Mouse (Mus musculus): ENCODE results near the gene Cfap58. TPM values are rescaled to one million over a fixed set of nuclear protein-coding genes. Genes with fewer than 3 reads are reported as not detected.

The Cfap58 gene
- total and polyA plus RNA-seq, 2 experiments: not detected

DNA sequence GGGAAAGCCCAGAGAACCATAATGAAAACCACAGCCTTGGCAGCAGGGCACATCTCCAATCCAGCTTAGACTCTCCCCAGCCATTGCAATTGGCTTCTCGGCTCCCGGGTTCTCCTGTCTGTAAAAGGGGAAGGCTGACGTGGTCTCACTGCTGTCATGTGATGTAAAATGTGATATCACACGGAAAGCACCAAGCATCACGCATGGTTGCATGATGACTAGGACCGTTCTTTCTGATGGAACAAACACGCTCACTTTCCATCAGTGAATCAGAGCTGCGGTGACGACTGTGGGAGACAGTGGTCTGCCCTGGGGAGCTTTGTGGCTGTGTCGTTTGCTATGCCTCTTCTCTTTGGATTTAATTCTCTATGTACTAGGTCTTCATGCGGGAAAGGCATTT is 50.5 kb downstream of the Cfap58 start:
- Histone ChIP-seq H3K4me3 (ENCODE audit: insufficient read depth, low read depth, low read length) (no peak overlapping the region), H3K27ac (replicated peaks; ENCODE audit: insufficient read depth, low read depth, low read length) (no peak overlapping the region), H3K79me2 (ENCODE audit: control insufficient read depth, insufficient read depth, low read length) (no peaks in the 10 kb centered on the region), H3K36me3 (ENCODE audit: control insufficient read depth, insufficient read depth, low read length) (no peaks in the 10 kb centered on the region), H3K9ac (ENCODE audit: low read depth, low read length) (no peak overlapping the region), H3K4me1 (ENCODE audit: control insufficient read depth, insufficient read depth, low read length) (no peaks in the 10 kb centered on the region), H3K27me3 (ENCODE audit: control insufficient read depth, insufficient read depth, low read length) (no peaks in the 10 kb centered on the region)
- 85% methylated on average over 11 of the region's 11 CpGs for WGBS
- TF ChIP-seq POLR2A (IDR thresholded peaks at IDR 0.05; ENCODE audit: extremely low read depth, insufficient read depth, low read length): no peak
- no peak for TF ChIP-seq CTCF (IDR thresholded peaks at IDR 0.05; ENCODE audit: low read depth, low read length)
- DNase-seq (ENCODE audit: extremely low read depth, low read depth, low spot score): no peak

DNA sequence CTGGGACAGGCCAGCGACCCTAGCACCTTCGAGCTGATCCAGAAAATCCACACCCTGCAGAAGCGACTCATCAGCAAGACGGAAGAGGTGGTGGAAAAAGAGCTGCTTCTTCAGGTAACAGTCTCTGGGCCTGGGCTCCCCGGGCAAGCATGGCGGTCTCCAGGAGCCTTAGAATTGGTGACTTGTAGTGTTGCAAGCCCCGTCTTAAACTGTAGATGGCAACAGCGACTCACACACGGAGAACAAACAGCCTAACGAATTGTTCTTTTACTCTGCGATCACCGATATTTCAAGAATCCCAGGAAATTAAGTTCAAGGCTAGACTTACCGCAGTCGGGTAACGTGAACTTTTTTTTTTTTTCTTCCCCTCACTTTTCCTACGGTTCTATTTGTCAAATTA is 51.0 kb downstream of the Cfap58 start:
- Histone ChIP-seq H3K9ac (ENCODE audit: low read depth, low read length) (no peak overlapping the region), H3K4me1 (ENCODE audit: control insufficient read depth, insufficient read depth, low read length) (no peaks in the 10 kb centered on the region), H3K27ac (replicated peaks; ENCODE audit: insufficient read depth, low read depth, low read length) (no peak overlapping the region), H3K4me3 (ENCODE audit: insufficient read depth, low read depth, low read length) (no peak overlapping the region), H3K79me2 (ENCODE audit: control insufficient read depth, insufficient read depth, low read length) (no peaks in the 10 kb centered on the region), H3K27me3 (ENCODE audit: control insufficient read depth, insufficient read depth, low read length) (no peaks in the 10 kb centered on the region), H3K36me3 (ENCODE audit: control insufficient read depth, insufficient read depth, low read length) (no peaks in the 10 kb centered on the region)
- TF ChIP-seq CTCF (IDR thresholded peaks at IDR 0.05; ENCODE audit: low read depth, low read length) (no peak), POLR2A (IDR thresholded peaks at IDR 0.05; ENCODE audit: extremely low read depth, insufficient read depth, low read length) (no peak)
- 29% methylated on average over 16 of the region's 16 CpGs for WGBS
- DNase-seq (ENCODE audit: extremely low read depth, low read depth, low spot score): no peak

DNA sequence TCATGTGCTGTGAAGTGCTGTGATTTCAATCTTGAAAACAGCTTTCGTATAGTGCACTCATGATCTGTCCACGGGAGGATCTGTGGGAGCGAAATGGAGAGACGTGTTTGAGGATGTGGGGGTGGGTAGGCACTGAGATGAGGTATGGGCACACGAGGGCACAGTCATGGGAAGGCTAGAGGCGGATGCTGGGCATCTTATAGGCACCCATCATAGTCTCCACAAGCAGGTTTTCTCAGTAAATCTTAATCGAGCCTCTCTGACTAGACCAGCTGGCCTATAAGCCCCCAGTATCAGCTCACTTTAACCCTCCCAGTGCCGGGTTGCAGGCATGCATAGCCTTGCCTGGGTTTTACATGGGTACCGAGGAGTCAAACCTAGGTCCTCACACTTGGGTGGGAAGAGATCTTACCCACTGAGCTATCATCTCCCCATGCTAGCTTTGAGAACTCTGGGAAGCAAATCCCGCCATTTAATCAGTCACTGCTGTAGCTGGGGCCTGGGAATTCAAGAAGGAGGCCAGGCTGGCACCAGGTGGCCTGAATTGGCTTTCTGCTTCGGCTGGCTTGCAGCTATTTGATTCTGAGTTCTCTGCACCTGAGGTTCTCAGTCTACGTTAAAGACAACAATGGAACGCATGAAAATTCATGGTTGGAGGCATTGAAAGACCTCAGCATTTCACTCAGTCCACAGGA is 51.6 kb downstream of the Cfap58 start:
- 66% methylated on average over 13 of the region's 13 CpGs for WGBS
- Histone ChIP-seq H3K4me1 (ENCODE audit: control insufficient read depth, insufficient read depth, low read length) (no peaks in the 10 kb centered on the region), H3K27ac (replicated peaks; ENCODE audit: insufficient read depth, low read depth, low read length) (no peak overlapping the region), H3K79me2 (ENCODE audit: control insufficient read depth, insufficient read depth, low read length) (no peaks in the 10 kb centered on the region), H3K9ac (ENCODE audit: low read depth, low read length) (no peak overlapping the region), H3K4me3 (ENCODE audit: insufficient read depth, low read depth, low read length) (no peak overlapping the region), H3K27me3 (ENCODE audit: control insufficient read depth, insufficient read depth, low read length) (no peaks in the 10 kb centered on the region), H3K36me3 (ENCODE audit: control insufficient read depth, insufficient read depth, low read length) (no peaks in the 10 kb centered on the region)
- TF ChIP-seq CTCF (IDR thresholded peaks at IDR 0.05; ENCODE audit: low read depth, low read length): no peak
- no peak for TF ChIP-seq POLR2A (IDR thresholded peaks at IDR 0.05; ENCODE audit: extremely low read depth, insufficient read depth, low read length)
- DNase-seq (ENCODE audit: extremely low read depth, low read depth, low spot score): no peak

DNA sequence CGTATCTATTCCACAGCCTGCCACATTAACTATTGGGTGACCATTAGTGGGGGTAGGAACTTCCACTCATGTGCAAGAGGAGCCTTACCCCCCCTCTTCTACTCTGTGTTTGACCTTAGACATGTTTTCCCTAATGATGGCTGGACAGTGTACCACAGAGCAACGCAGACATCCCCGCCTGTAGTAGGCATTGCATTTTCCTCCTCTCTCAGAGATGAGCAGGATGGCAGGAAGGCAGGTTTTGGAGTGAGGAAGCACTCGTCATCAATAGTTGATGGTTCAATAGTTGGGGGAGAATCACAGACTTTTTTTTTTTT is 52.1 kb downstream of the Cfap58 start:
- Histone ChIP-seq H3K4me3 (ENCODE audit: insufficient read depth, low read depth, low read length) (no peak overlapping the region), H3K36me3 (ENCODE audit: control insufficient read depth, insufficient read depth, low read length) (no peaks in the 10 kb centered on the region), H3K79me2 (ENCODE audit: control insufficient read depth, insufficient read depth, low read length) (no peaks in the 10 kb centered on the region), H3K27ac (replicated peaks; ENCODE audit: insufficient read depth, low read depth, low read length) (no peak overlapping the region), H3K27me3 (ENCODE audit: control insufficient read depth, insufficient read depth, low read length) (no peaks in the 10 kb centered on the region), H3K9ac (ENCODE audit: low read depth, low read length) (no peak overlapping the region), H3K4me1 (ENCODE audit: control insufficient read depth, insufficient read depth, low read length) (no peaks in the 10 kb centered on the region)
- TF ChIP-seq POLR2A (IDR thresholded peaks at IDR 0.05; ENCODE audit: extremely low read depth, insufficient read depth, low read length) (no peak), CTCF (IDR thresholded peaks at IDR 0.05; ENCODE audit: low read depth, low read length) (no peak)
- DNase-seq (ENCODE audit: extremely low read depth, low read depth, low spot score): no peak
- WGBS: 75% methylated on average over 4 of the region's 4 CpGs

DNA sequence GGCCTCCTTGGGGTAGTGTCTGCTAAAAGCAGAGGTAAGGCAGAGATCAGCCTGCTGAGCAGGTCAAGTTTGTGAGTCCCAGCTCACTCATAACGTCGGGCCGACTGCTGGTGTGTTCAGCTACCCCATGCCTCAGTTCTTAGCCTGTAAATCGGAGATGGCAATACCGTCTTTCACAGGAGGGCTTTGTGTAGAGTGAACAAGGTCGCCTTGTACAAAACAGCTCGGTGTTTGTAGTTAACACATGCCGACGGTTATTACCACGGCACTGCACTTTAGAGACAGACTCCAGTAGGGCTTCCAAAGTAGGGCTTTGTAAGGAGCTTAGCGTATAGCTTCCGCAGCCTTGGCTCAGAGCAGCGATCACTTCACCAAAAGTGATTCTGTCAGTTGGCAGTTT is 63.8 kb downstream of the Cfap58 start:
- H3K27me3 ChIP-seq (ENCODE audit: control insufficient read depth, insufficient read depth, low read length): no peaks in the 10 kb centered on the region
- H3K4me3 ChIP-seq (ENCODE audit: insufficient read depth, low read depth, low read length): no peak overlapping the region
- H3K9ac ChIP-seq (ENCODE audit: low read depth, low read length): no peak overlapping the region
- H3K36me3 ChIP-seq (ENCODE audit: control insufficient read depth, insufficient read depth, low read length): no peaks in the 10 kb centered on the region
- 92% methylated on average over 13 of the region's 13 CpGs for WGBS
- no peaks in the 10 kb centered on the region for H3K79me2 ChIP-seq (ENCODE audit: control insufficient read depth, insufficient read depth, low read length)
- no peak overlapping the region for H3K27ac ChIP-seq (replicated peaks; ENCODE audit: insufficient read depth, low read depth, low read length)
- no peaks in the 10 kb centered on the region for H3K4me1 ChIP-seq (ENCODE audit: control insufficient read depth, insufficient read depth, low read length)
- TF ChIP-seq CTCF (IDR thresholded peaks at IDR 0.05; ENCODE audit: low read depth, low read length) (no peak), POLR2A (IDR thresholded peaks at IDR 0.05; ENCODE audit: extremely low read depth, insufficient read depth, low read length) (no peak)
- DNase-seq (ENCODE audit: extremely low read depth, low read depth, low spot score): no peak

DNA sequence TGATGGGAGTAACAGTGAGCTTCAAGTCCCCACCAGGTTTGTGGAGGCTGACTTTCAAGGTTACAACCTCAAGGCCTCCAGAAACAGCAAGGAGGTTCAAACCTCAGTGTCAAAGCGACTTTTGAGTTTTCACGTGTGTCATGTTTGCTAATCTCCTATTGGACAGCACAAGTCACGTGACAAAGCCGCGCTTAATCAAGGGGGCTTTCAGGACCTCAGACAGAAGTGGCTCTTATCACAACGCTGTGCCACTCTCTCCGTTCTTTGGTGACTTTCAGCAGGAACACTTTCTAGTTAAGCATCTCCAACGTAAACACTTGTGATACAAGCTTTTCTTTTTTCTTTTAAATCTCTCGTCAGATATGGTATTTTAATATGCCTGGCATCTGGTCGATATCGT is 64.3 kb downstream of the Cfap58 start:
- Histone ChIP-seq H3K27me3 (ENCODE audit: control insufficient read depth, insufficient read depth, low read length) (no peaks in the 10 kb centered on the region), H3K9ac (ENCODE audit: low read depth, low read length) (no peak overlapping the region), H3K79me2 (ENCODE audit: control insufficient read depth, insufficient read depth, low read length) (no peaks in the 10 kb centered on the region), H3K4me3 (ENCODE audit: insufficient read depth, low read depth, low read length) (no peak overlapping the region), H3K36me3 (ENCODE audit: control insufficient read depth, insufficient read depth, low read length) (no peaks in the 10 kb centered on the region), H3K4me1 (ENCODE audit: control insufficient read depth, insufficient read depth, low read length) (no peaks in the 10 kb centered on the region), H3K27ac (replicated peaks; ENCODE audit: insufficient read depth, low read depth, low read length) (no peak overlapping the region)
- no peak for DNase-seq (ENCODE audit: extremely low read depth, low read depth, low spot score)
- TF ChIP-seq POLR2A (IDR thresholded peaks at IDR 0.05; ENCODE audit: extremely low read depth, insufficient read depth, low read length): no peak
- no peak for TF ChIP-seq CTCF (IDR thresholded peaks at IDR 0.05; ENCODE audit: low read depth, low read length)
- WGBS: 78% methylated on average over 11 of the region's 11 CpGs
